Mouse (Mus musculus) forebrain, embryonic 12.5 days (tissue): Measurements from ENCODE around the gene 4930469K13Rik. TPM values are rescaled to one million over a fixed set of nuclear protein-coding genes. Genes with fewer than 3 reads are reported as not detected.

Experiments used
- ATAC-seq: fragments of 200-750 bp; cut with Nextera tagmentation; 2 replicates; pipeline ENCODE4 v1.8.0; 2017; ENCODE audit warnings: moderate TSS enrichment; ENCODE audit not compliant: low FRiP score
- H3K27ac ChIP-seq: fragments of 300-500 bp; sonication (generic); 2 replicates; pipeline ENCODE4 v1.5.1; 2016; ENCODE audit warnings: mild to moderate bottlenecking
- H3K27me3 ChIP-seq: fragments of 300-500 bp; sonication (generic); 2 replicates; pipeline ENCODE4 v1.6.1; 2016; ENCODE audit warnings: mild to moderate bottlenecking
- H3K36me3 ChIP-seq: fragments of 300-500 bp; sonication (generic); replicated peaks from 2 replicates; pipeline ENCODE4 v1.6.1; 2016; ENCODE audit warnings: mild to moderate bottlenecking
- H3K4me1 ChIP-seq: fragments of 300-500 bp; sonication (generic); 2 replicates; pipeline ENCODE4 v1.6.1; 2016
- H3K4me2 ChIP-seq: fragments of 300-500 bp; sonication (generic); 2 replicates; pipeline ENCODE4 v1.6.1; 2016; ENCODE audit warnings: mild to moderate bottlenecking, moderate library complexity
- H3K4me3 ChIP-seq: fragments of 300-500 bp; sonication (generic); replicated peaks from 2 replicates; pipeline ENCODE4 v1.5.1; 2016; ENCODE audit warnings: mild to moderate bottlenecking
- H3K9ac ChIP-seq: fragments of 300-500 bp; sonication (generic); 2 replicates; pipeline ENCODE4 v1.6.1; 2016; ENCODE audit warnings: mild to moderate bottlenecking
- H3K9me3 ChIP-seq: fragments of 300-500 bp; sonication (generic); 2 replicates; pipeline ENCODE4 v1.6.1; 2016
- whole genome bisulfite sequencing: fragments of 180-500 bp; shearing (Covaris S2); methylation state at CpG from one replicate; pipeline ENCODE4 v1.1.7; 2016; 5-methylcytosine and 5-hydroxymethylcytosine counted together
- polyA plus RNA-seq: library from polyadenylated mRNA; unstranded; fragments of >200 nt; fragmentation: Nextera tagmentation; extraction: Ambion mirVana; gene quantifications from 2 replicates; pipeline ENCODE4 v1.2.1, GENCODE M21; 2016

Gene 4930469K13Rik
- polyA plus RNA-seq, 1 experiment from 2014 or later, result not detected

- H3K27ac ChIP-seq, result no peak overlapping the region
- no peak overlapping the region for H3K4me2 ChIP-seq
- H3K9ac ChIP-seq, result no peak overlapping the region
- WGBS, result 55% methylated on average over 7 of the region's 7 CpGs
- H3K9me3 ChIP-seq, result no peaks in the 10 kb centered on the region
- no peaks in the 10 kb centered on the region for H3K36me3 ChIP-seq
- ATAC-seq, result no peak
- no peaks in the 10 kb centered on the region for H3K27me3 ChIP-seq
- peaks cover 4% of the 10 kb centered on the region; the same call in 1 of the 2 replicates for H3K4me1 ChIP-seq
- no peak overlapping the region for H3K4me3 ChIP-seq
Measured at GRCm38 (mm10) chr11:33962178-33962577, 136.2 kb downstream of the 4930469K13Rik start.

DNA sequence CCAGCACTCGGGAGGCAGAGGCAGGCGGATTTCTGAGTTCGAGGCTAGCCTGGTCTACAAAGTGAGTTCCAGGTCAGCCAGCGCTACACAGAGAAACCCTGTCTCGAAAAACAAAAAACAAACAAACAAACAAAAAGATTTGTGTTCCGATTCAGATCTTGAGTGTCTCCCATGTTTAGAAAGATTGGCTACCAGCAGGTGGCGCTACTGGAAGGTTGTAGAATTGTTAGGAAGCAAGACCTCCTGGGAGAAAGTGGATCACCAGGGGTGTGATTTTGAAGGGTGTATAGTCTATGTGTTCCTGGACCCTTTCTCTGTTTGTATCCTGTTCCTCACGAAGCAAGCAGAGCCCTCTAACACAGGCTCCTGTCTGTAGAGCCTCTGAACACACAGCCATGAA, 139.6 kb downstream of the 4930469K13Rik start:
- H3K4me1 ChIP-seq, result peaks cover 4% of the 10 kb centered on the region; the same call in 1 of the 2 replicates
- H3K4me3 ChIP-seq, result no peak overlapping the region
- ATAC-seq, result no peak
- no peaks in the 10 kb centered on the region for H3K9me3 ChIP-seq
- H3K27me3 ChIP-seq, result no peaks in the 10 kb centered on the region
- H3K4me2 ChIP-seq, result no peak overlapping the region
- no peak overlapping the region for H3K9ac ChIP-seq
- H3K36me3 ChIP-seq, result no peaks in the 10 kb centered on the region
- no peak overlapping the region for H3K27ac ChIP-seq
- 82% methylated on average over 8 of the region's 8 CpGs for WGBS

- Histone ChIP-seq H3K27ac (no peak overlapping the region), H3K9ac (no peak overlapping the region), H3K4me3 (no peak overlapping the region), H3K36me3 (no peaks in the 10 kb centered on the region), H3K27me3 (no peaks in the 10 kb centered on the region), H3K4me2 (no peak overlapping the region), H3K4me1 (no peaks in the 10 kb centered on the region), H3K9me3 (no peaks in the 10 kb centered on the region)
- ATAC-seq, result no peak
- 89% methylated on average over 6 of the region's 6 CpGs for WGBS
Measured at GRCm38 (mm10) chr11:33957595-33957994, 140.8 kb downstream of the 4930469K13Rik start.

GRCm38 (mm10) chr11:33956623-33957022, 141.7 kb downstream of the 4930469K13Rik start:
- Histone ChIP-seq H3K27ac (no peak overlapping the region), H3K36me3 (no peaks in the 10 kb centered on the region), H3K9me3 (no peaks in the 10 kb centered on the region), H3K4me3 (no peak overlapping the region), H3K4me1 (peaks cover 2% of the 10 kb centered on the region; the same call in 1 of the 2 replicates), H3K9ac (no peak overlapping the region), H3K27me3 (no peaks in the 10 kb centered on the region), H3K4me2 (no peak overlapping the region)
- WGBS, result 89% methylated on average over 5 of the region's 5 CpGs
- no peak for ATAC-seq

DNA sequence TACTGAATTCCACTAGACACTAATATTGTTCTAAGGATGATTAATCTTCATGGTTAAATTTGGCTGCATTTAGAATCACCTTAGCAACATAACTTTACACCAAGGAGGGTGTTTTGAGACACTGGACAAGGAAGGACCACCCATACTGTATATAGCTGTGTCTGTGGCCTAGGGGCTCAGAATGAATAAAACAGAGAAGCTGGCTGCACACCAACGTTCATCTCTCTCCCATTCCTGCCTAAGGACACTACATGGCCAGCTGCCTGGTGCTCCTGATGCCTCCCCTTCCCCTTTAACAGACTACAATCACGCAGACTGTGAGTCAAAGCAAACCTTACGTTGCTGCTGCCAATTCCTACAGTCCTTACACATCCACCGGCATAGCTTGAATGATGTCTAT, 142.4 kb downstream of the 4930469K13Rik start:
- no peak overlapping the region for H3K27ac ChIP-seq
- no peak overlapping the region for H3K9ac ChIP-seq
- no peak for ATAC-seq
- no peaks in the 10 kb centered on the region for H3K27me3 ChIP-seq
- peaks cover 3% of the 10 kb centered on the region; the same call in 1 of the 2 replicates for H3K4me1 ChIP-seq
- 81% methylated on average over 4 of the region's 4 CpGs for WGBS
- H3K4me3 ChIP-seq, result no peak overlapping the region
- no peaks in the 10 kb centered on the region for H3K9me3 ChIP-seq
- H3K4me2 ChIP-seq, result no peak overlapping the region
- H3K36me3 ChIP-seq, result no peaks in the 10 kb centered on the region

DNA sequence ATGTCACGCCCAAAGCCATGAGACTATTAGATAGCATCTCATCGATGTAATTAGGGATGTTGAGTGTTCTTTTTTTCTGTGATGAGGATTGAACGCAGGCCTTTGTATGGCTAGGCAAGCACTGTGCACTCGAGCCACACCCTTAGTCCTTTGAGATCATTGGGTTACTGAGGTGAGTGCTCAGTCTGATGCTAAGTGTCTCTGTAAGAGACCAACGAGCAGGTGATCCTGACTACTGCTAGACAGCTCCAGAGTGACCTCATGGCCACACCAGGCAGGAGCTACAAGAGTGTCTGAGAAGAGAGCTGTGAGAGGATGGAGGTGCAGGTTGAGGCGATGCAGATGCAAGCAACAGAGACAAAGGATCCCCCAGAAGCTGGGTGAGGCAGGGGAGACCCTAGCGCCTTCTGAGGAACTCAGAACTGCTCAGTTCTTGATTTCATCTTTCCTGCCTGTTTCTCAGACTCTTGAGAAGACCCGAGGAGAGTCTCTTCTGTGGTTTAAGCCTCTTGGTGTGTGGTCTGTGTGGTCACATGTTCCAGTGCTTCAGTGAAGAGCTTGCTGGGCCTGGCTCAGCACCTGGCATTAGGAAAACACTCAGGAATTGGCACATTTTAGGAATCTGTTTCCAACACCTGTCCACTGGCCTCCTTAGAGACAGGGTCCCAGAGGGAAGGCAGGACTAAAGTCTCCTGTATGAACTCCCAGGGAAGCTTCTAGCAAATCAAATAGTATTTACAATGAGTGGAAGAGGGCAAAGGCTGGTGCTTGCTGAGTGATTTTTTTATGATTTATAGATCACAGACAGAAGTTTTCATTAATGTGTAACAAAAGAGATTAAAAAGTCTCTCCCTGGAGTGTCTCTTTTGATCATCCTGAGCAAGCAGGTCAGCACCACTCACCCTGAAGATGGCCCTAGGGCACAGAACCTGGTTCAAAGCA, 146.4 kb downstream of the 4930469K13Rik start:
- Histone ChIP-seq H3K36me3 (no peaks in the 10 kb centered on the region), H3K4me2 (no peak overlapping the region), H3K4me3 (no peak overlapping the region), H3K4me1 (peaks cover 3% of the 10 kb centered on the region; the same call in 1 of the 2 replicates), H3K9ac (no peak overlapping the region), H3K27ac (no peak overlapping the region), H3K27me3 (no peaks in the 10 kb centered on the region), H3K9me3 (no peaks in the 10 kb centered on the region)
- WGBS, result 83% methylated on average over 8 of the region's 8 CpGs
- ATAC-seq, result no peak

DNA sequence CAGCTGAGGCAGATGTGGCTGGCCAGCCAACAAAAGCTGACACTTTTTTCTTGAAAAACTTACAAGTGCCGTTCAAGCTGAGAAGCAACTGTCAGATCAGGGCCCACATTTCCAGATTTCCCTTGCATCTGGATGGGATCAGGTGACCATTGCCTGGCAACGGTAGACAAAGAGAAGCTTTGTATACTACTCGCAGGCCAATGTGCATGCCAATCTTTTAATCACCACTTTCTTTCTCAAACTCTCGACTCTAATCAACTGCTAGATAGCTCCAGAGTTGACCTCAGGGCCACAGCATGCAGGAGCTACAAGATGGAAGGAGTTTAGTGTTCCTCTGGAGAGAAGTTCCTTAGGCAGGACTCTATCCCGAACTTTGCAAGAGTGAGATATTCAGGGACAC, 147.2 kb downstream of the 4930469K13Rik start:
- no peak for ATAC-seq

DNA sequence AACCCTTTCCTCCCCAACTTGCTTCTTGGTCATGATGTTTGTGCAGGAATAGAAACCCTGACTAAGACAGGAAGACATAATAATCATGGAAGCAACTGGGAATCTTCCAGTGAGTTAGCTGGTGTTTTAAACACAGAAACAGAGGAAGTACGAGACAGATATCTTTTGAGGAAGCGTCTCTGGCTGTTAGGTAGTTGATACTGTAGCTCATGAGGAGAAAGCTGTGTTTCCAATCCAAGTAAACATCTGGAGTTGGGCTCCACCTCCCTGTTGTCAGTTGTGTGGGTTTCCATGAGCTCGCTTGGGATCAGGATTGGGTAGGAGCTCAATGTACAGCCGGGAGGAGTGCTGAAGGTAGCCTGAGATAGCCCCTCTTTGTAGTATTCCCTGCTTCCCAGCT, 151.9 kb downstream of the 4930469K13Rik start:
- H3K4me2 ChIP-seq, result no peak overlapping the region
- H3K36me3 ChIP-seq, result no peaks in the 10 kb centered on the region
- H3K9ac ChIP-seq, result no peak overlapping the region
- H3K27me3 ChIP-seq, result no peaks in the 10 kb centered on the region
- no peak overlapping the region for H3K27ac ChIP-seq
- no peak for ATAC-seq
- no peak overlapping the region for H3K4me3 ChIP-seq
- WGBS, result 89% methylated on average over 4 of the region's 4 CpGs
- peaks cover under 1% of the 10 kb centered on the region; the same call in 1 of the 2 replicates for H3K4me1 ChIP-seq
- no peaks in the 10 kb centered on the region for H3K9me3 ChIP-seq

More for the DNA sequence above, 147.2 kb downstream of the 4930469K13Rik start:
- Histone ChIP-seq H3K36me3 (no peaks in the 10 kb centered on the region), H3K4me3 (no peak overlapping the region), H3K9ac (no peak overlapping the region), H3K27ac (no peak overlapping the region), H3K4me2 (no peak overlapping the region), H3K9me3 (no peaks in the 10 kb centered on the region), H3K4me1 (peaks cover 3% of the 10 kb centered on the region; the same call in 1 of the 2 replicates), H3K27me3 (no peaks in the 10 kb centered on the region)
- 22% methylated on average over 5 of the region's 5 CpGs for WGBS

DNA sequence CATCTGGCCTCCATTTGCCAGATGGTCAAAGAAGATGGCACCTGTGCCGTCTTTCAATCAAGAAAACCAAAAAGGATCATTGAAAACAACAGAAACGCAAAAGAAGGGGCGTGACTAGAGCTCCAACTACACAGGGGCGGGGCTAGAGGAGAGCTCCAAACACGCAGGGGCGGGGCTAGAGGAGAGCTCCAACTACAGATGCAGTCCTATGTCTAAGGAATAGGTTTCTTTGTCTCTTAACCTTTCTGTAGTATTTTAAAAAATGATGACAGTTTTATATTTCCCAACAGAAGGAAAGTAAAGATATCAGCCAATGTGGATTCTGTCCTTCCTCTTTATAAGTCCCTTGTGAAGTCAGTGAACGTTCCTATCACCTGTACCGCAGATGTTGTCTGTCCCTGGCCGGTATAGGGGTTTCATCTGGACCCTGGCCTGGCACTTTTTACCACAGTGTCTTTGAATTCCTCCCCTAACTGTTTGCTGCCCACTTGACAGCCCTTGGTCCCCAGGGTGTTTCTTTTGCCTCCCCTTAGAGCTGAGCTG, 153.5 kb downstream of the 4930469K13Rik start:
- no peaks in the 10 kb centered on the region for H3K9me3 ChIP-seq
- no peak overlapping the region for H3K4me2 ChIP-seq
- 89% methylated on average over 9 of the region's 9 CpGs for WGBS
- H3K4me1 ChIP-seq, result no peaks in the 10 kb centered on the region
- no peak for ATAC-seq
- H3K4me3 ChIP-seq, result no peak overlapping the region
- H3K27ac ChIP-seq, result no peak overlapping the region
- no peaks in the 10 kb centered on the region for H3K36me3 ChIP-seq
- H3K27me3 ChIP-seq, result no peaks in the 10 kb centered on the region
- no peak overlapping the region for H3K9ac ChIP-seq

- Histone ChIP-seq H3K27me3 (no peaks in the 10 kb centered on the region), H3K4me3 (no peak overlapping the region), H3K36me3 (no peaks in the 10 kb centered on the region), H3K9ac (no peak overlapping the region), H3K27ac (no peak overlapping the region), H3K9me3 (no peaks in the 10 kb centered on the region), H3K4me1 (no peaks in the 10 kb centered on the region), H3K4me2 (no peak overlapping the region)
- no peak for ATAC-seq
- WGBS, result 68% methylated on average over 4 of the region's 4 CpGs
Measured at GRCm38 (mm10) chr11:33944067-33944785, 154.1 kb downstream of the 4930469K13Rik start.

GRCm38 (mm10) chr11:33943565-33943964, 154.8 kb downstream of the 4930469K13Rik start:
- Histone ChIP-seq H3K4me2 (no peak overlapping the region), H3K36me3 (no peaks in the 10 kb centered on the region), H3K9me3 (no peaks in the 10 kb centered on the region), H3K4me1 (no peaks in the 10 kb centered on the region), H3K4me3 (no peak overlapping the region), H3K27ac (no peak overlapping the region), H3K27me3 (no peaks in the 10 kb centered on the region), H3K9ac (no peak overlapping the region)
- 65% methylated on average over 1 of the region's 1 CpGs for WGBS
- ATAC-seq, result no peak

GRCm38 (mm10) chr11:33939456-33940113, 158.8 kb downstream of the 4930469K13Rik start:
- Histone ChIP-seq H3K4me1 (no peaks in the 10 kb centered on the region), H3K4me2 (no peak overlapping the region), H3K27me3 (no peaks in the 10 kb centered on the region), H3K4me3 (no peak overlapping the region), H3K9ac (no peak overlapping the region), H3K36me3 (no peaks in the 10 kb centered on the region), H3K9me3 (no peaks in the 10 kb centered on the region), H3K27ac (no peak overlapping the region)
- 82% methylated on average over 4 of the region's 4 CpGs for WGBS
- ATAC-seq, result no peak
